Mouse (Mus musculus): ENCODE measurements around the gene Nr1i3.

Gene Nr1i3

GRCm38 (mm10) chr1:171195887-171196397 is 17.8 kb upstream of the Nr1i3 start, which contains the start of gene Pcp4l1:
TSS of gene Pcp4l1 (minus strand) at chr1:171196268.
- peak; percentile 34 for DNase-seq

GRCm38 (mm10) chr1:171199532-171199931 is 14.2 kb upstream of the Nr1i3 start:
- DNase-seq, result no peak

- DNase-seq, result no peak
Observed at GRCm38 (mm10) chr1:171200769-171201168, 13.0 kb upstream of the Nr1i3 start.

- DNase-seq, result no peak
Observed at GRCm38 (mm10) chr1:171203471-171204248, 10.1 kb upstream of the Nr1i3 start.

GRCm38 (mm10) chr1:171204249-171204644 is 9.5 kb upstream of the Nr1i3 start:
- DNase-seq, result no peak

- no peak for DNase-seq
Observed at GRCm38 (mm10) chr1:171205704-171206493, 7.9 kb upstream of the Nr1i3 start.

- DNase-seq, result no peak
Observed at GRCm38 (mm10) chr1:171209409-171209808, 4.4 kb upstream of the Nr1i3 start.

- DNase-seq, result no peak
Observed at GRCm38 (mm10) chr1:171212854-171213253, 916 bp upstream of the Nr1i3 start.

GRCm38 (mm10) chr1:171216241-171216955 is 2.6 kb downstream of the Nr1i3 start:
- no peak for DNase-seq

GRCm38 (mm10) chr1:171220871-171221270 is 7.1 kb downstream of the Nr1i3 start:
- peak; percentile 86 for DNase-seq

GRCm38 (mm10) chr1:171221281-171222193 is 7.8 kb downstream of the Nr1i3 start:
- no peak for DNase-seq

GRCm38 (mm10) chr1:171222238-171223155 is 8.7 kb downstream of the Nr1i3 start, which contains the start of gene Tomm40l:
TSS of gene Tomm40l (minus strand) at chr1:171222514.
- peak; percentile 93 for DNase-seq

- no peak for DNase-seq
Observed at GRCm38 (mm10) chr1:171223168-171223567, 9.4 kb downstream of the Nr1i3 start.

GRCm38 (mm10) chr1:171223796-171224195 is 10.0 kb downstream of the Nr1i3 start:
- no peak for DNase-seq

GRCm38 (mm10) chr1:171224857-171225256 is 11.1 kb downstream of the Nr1i3 start, which contains the start of gene Apoa2:
TSS of gene Apoa2 (plus strand) at chr1:171225054.
- no peak for DNase-seq

GRCm38 (mm10) chr1:171226780-171227179 is 13.0 kb downstream of the Nr1i3 start:
- no peak for DNase-seq

GRCm38 (mm10) chr1:171227879-171228278 is 14.1 kb downstream of the Nr1i3 start:
- DNase-seq, result no peak

- no peak for DNase-seq
Observed at GRCm38 (mm10) chr1:171229750-171230149, 16.0 kb downstream of the Nr1i3 start.

- DNase-seq, result no peak
Observed at GRCm38 (mm10) chr1:171230215-171230614, 16.4 kb downstream of the Nr1i3 start.

GRCm38 (mm10) chr1:171231844-171232243 is 18.1 kb downstream of the Nr1i3 start:
- DNase-seq, result no peak

- DNase-seq, result no peak
Observed at GRCm38 (mm10) chr1:171232348-171232747, 18.6 kb downstream of the Nr1i3 start.
